In genomic region chr3:153911197-153911881, GRCm38 (mm10) we compare ENCODE assay signal across 8 mouse cellular contexts. TPM values are rescaled to one million over a fixed set of nuclear protein-coding genes. Genes with fewer than 3 reads are reported as not detected.
DNase-seq lines count a peak whose midpoint lies in the region; ATAC-seq and TF ChIP-seq lines count a peak whose summit lies in the region.

No protein-coding gene starts in this region.

- no peaks in the 10 kb centered on the region for H3K27me3 ChIP-seq in cerebellum, adult 2 months (ENCODE audit: control insufficient read depth, insufficient read depth, low read length)
- no peaks in the 10 kb centered on the region for H3K27me3 ChIP-seq in hindbrain, embryonic 13.5 days
- H3K27me3 ChIP-seq in liver, embryonic 13.5 days = no peaks in the 10 kb centered on the region

- no peaks in the 10 kb centered on the region for H3K9me3 ChIP-seq in hindbrain, embryonic 13.5 days
- no peaks in the 10 kb centered on the region for H3K9me3 ChIP-seq in liver, embryonic 13.5 days (replicated peaks)

- no peak for ATAC-seq in hindbrain, embryonic 13.5 days (ENCODE audit: low FRiP score)
- ATAC-seq in liver, embryonic 13.5 days (ENCODE audit: low read depth) = no peak
- ATAC-seq in erythroid progenitor cell, adult 5-6 weeks (replicated peaks; ENCODE audit: low FRiP score, poor library complexity, severe bottlenecking) = no peak

- H3K9ac ChIP-seq in hindbrain, embryonic 13.5 days = peak overlapping the region; percentile 94
- H3K9ac ChIP-seq in liver, embryonic 13.5 days = peak overlapping the region; percentile 92

- H3K27ac ChIP-seq in cerebellum, adult 2 months (ENCODE audit: insufficient read depth, low read length) = no peak overlapping the region
- no peak overlapping the region for H3K27ac ChIP-seq in hindbrain, embryonic 13.5 days
- H3K27ac ChIP-seq in liver, embryonic 13.5 days = peak overlapping the region; percentile 94

- 15% methylated on average over 8 of the region's 8 CpGs for WGBS in cerebellum, adult 2 months
- 43% methylated on average over 8 of the region's 8 CpGs for WGBS in hindbrain, embryonic 13.5 days
- WGBS in liver, embryonic 13.5 days (ENCODE audit: insufficient replicate concordance) = 11% methylated on average over 8 of the region's 8 CpGs

- peaks cover 44% of the 10 kb centered on the region for H3K36me3 ChIP-seq in hindbrain, embryonic 13.5 days
- peaks cover 55% of the 10 kb centered on the region for H3K36me3 ChIP-seq in liver, embryonic 13.5 days

- DNase-seq in lung, postnatal 36 days = peak; percentile 15
- DNase-seq in lung, postnatal 4 days = no peak
- DNase-seq in cerebellum, adult 2 months = peak; percentile 36 to 50
- no peak for DNase-seq in liver, embryonic 13.5 days
- DNase-seq in frontal cortex, postnatal 14 days (ENCODE audit: low spot score in 2 of 2) = no peak
- no peak for DNase-seq in layer of hippocampus, adult 9-11 months

- no peak for TF ChIP-seq POLR2A in cerebellum, adult 2 months (IDR thresholded peaks at IDR 0.05; ENCODE audit: borderline replicate concordance, insufficient read depth, low read length)

- H3K4me2 ChIP-seq in hindbrain, embryonic 13.5 days = peak overlapping the region; percentile 90
- H3K4me2 ChIP-seq in liver, embryonic 13.5 days = peak overlapping the region; percentile 89

- H3K4me3 ChIP-seq in cerebellum, adult 2 months (replicated peaks; ENCODE audit: insufficient read depth, low read depth, low read length) = peak overlapping the region; percentile 79
- peak overlapping the region; percentile 90 for H3K4me3 ChIP-seq in hindbrain, embryonic 13.5 days
- peak overlapping the region; percentile 76 for H3K4me3 ChIP-seq in liver, embryonic 13.5 days (replicated peaks)

- no peak for TF ChIP-seq CTCF in cerebellum, adult 2 months (IDR thresholded peaks at IDR 0.05; ENCODE audit: borderline replicate concordance, insufficient read depth, low read depth, low read length)

- H3K4me1 ChIP-seq in cerebellum, adult 2 months (ENCODE audit: control insufficient read depth, insufficient read depth, low read length) = peaks cover 3% of the 10 kb centered on the region; the same call in 1 of the 2 replicates
- peaks cover 52% of the 10 kb centered on the region for H3K4me1 ChIP-seq in hindbrain, embryonic 13.5 days (replicated peaks)
- peaks cover 54% of the 10 kb centered on the region for H3K4me1 ChIP-seq in liver, embryonic 13.5 days (replicated peaks)

RNA-seq across cellular contexts. Expression of gene Rabggtb, which starts 1.5 kb away (rescaled TPM):
- 89.2 and 95.7 TPM in 2 replicates for polyA plus RNA-seq in cerebellum, adult 2 months (2012; rRNA removed)
- polyA plus RNA-seq in hindbrain, embryonic 13.5 days (2015; fragmentation: Nextera tagmentation; extraction: Ambion mirVana) = 44.9 and 46.1 TPM in 2 replicates
- 56.3 and 59.4 TPM in 2 replicates for polyA plus RNA-seq in liver, embryonic 13.5 days (2015; fragmentation: Nextera tagmentation; extraction: Ambion mirVana)
- 174 and 210 TPM in 2 replicates for total RNA-seq in erythroid progenitor cell, adult 5-6 weeks (2015; ENCODE audit: low replicate concordance)
- total RNA-seq in erythroid progenitor cell, adult 5-6 weeks (2017; ENCODE audit: low replicate concordance) = 142 and 143 TPM in 2 replicates

RNA-seq across cellular contexts. Expression of gene Msh4, which starts 5.4 kb away (rescaled TPM):
- 0.10 and 0.11 TPM in 2 replicates for polyA plus RNA-seq in cerebellum, adult 2 months (2012; rRNA removed)
- polyA plus RNA-seq in hindbrain, embryonic 13.5 days (2015; fragmentation: Nextera tagmentation; extraction: Ambion mirVana) = 0.09 and 0.25 TPM in 2 replicates
- polyA plus RNA-seq in liver, embryonic 13.5 days (2015; fragmentation: Nextera tagmentation; extraction: Ambion mirVana) = 0.06 and 0.10 TPM in 2 replicates
- total RNA-seq in erythroid progenitor cell, adult 5-6 weeks (2015; ENCODE audit: low replicate concordance) = 0.72 TPM in 1 of 2 replicates, not detected in the other
- not detected in 2 replicates for total RNA-seq in erythroid progenitor cell, adult 5-6 weeks (2017; ENCODE audit: low replicate concordance)

RNA-seq across cellular contexts. Expression of gene Acadm, which starts 33.1 kb away (rescaled TPM):
- polyA plus RNA-seq in cerebellum, adult 2 months (2012; rRNA removed) = 58.4 and 59.4 TPM in 2 replicates
- 55.6 and 63.7 TPM in 2 replicates for polyA plus RNA-seq in hindbrain, embryonic 13.5 days (2015; fragmentation: Nextera tagmentation; extraction: Ambion mirVana)
- 52.6 and 64.9 TPM in 2 replicates for polyA plus RNA-seq in liver, embryonic 13.5 days (2015; fragmentation: Nextera tagmentation; extraction: Ambion mirVana)
- 16.3 and 18.0 TPM in 2 replicates for total RNA-seq in erythroid progenitor cell, adult 5-6 weeks (2015; ENCODE audit: low replicate concordance)
- total RNA-seq in erythroid progenitor cell, adult 5-6 weeks (2017; ENCODE audit: low replicate concordance) = 8.3 and 38.5 TPM in 2 replicates

Comparison
In these comparisons a context has a peak if more than half of its experiments do, and no peak if none do; other contexts are left out.
1. DNase-seq: peak in lung, postnatal 36 days (single experiment) and cerebellum, adult 2 months (2 of 2); none in lung, postnatal 4 days (0 of 2), liver, embryonic 13.5 days (single experiment), frontal cortex, postnatal 14 days (0 of 2) and layer of hippocampus, adult 9-11 months (single experiment).
2. Peak in every context shown above with its lines, with median percentiles within 50 percentile points of each other: H3K4me3 ChIP-seq.